Mouse (Mus musculus): ENCODE measurements around the gene Ccdc163. TPM values are rescaled to one million over a fixed set of nuclear protein-coding genes. Genes with fewer than 3 reads are reported as not detected.

Gene Ccdc163
- polyA plus RNA-seq, 1 experiment from 2014 or later: 13.2 TPM

GRCm38 (mm10) chr4:116729532-116729931 lies 21.2 kb downstream of the Ccdc163 start:
- Histone ChIP-seq H3K36me3 (no peaks in the 10 kb centered on the region), H3K9ac (no peak overlapping the region), H3K4me2 (no peak overlapping the region), H3K4me3 (no peak overlapping the region), H3K9me3 (replicated peaks) (no peaks in the 10 kb centered on the region), H3K27ac (no peak overlapping the region), H3K4me1 (replicated peaks) (0 out of 2 replicates have a peak, but pooled peaks cover 3% of the 10 kb centered on the region), H3K27me3 (no peaks in the 10 kb centered on the region)
- ATAC-seq (replicated peaks; ENCODE audit: insufficient number of reproducible peaks, insufficient read depth, low FRiP score, low read depth): no peak
- 92% methylated on average over 3 of the region's 3 CpGs for WGBS

- H3K4me3 ChIP-seq: no peak overlapping the region
- H3K9me3 ChIP-seq (replicated peaks): no peaks in the 10 kb centered on the region
- H3K27me3 ChIP-seq: no peaks in the 10 kb centered on the region
- no peak overlapping the region for H3K27ac ChIP-seq
- WGBS: 43% methylated on average over 9 of the region's 9 CpGs
- no peak for ATAC-seq (replicated peaks; ENCODE audit: insufficient number of reproducible peaks, insufficient read depth, low FRiP score, low read depth)
- H3K36me3 ChIP-seq: no peaks in the 10 kb centered on the region
- H3K4me2 ChIP-seq: no peak overlapping the region
- H3K9ac ChIP-seq: no peak overlapping the region
- H3K4me1 ChIP-seq (replicated peaks): 0 out of 2 replicates have a peak, but pooled peaks cover 3% of the 10 kb centered on the region
Observed at GRCm38 (mm10) chr4:116731077-116731476, 22.8 kb downstream of the Ccdc163 start.

DNA sequence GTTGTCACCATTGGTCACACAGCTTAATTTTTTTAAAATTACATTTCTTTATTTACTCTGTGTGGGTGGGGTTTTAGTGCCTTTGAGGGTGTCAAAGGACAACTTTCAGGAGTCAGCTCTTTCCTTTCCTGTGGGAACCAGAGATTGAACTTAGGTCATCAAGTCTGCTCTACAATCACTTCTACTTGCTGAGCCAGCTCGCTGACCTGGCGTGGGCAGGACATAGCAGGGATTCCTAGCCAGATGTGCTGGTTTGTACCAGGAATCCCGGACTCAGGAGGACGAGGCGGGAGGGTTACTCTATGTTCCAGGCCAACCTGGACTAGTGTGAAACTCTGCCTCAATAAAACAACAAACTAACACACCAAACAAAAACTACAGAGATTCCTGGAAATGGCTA lies 24.0 kb downstream of the Ccdc163 start:
- no peak for ATAC-seq (replicated peaks; ENCODE audit: insufficient number of reproducible peaks, insufficient read depth, low FRiP score, low read depth)
- H3K9ac ChIP-seq: no peak overlapping the region
- WGBS: 79% methylated on average over 5 of the region's 5 CpGs
- no peak overlapping the region for H3K4me2 ChIP-seq
- 0 out of 2 replicates have a peak, but pooled peaks cover 3% of the 10 kb centered on the region for H3K4me1 ChIP-seq (replicated peaks)
- no peak overlapping the region for H3K4me3 ChIP-seq
- no peaks in the 10 kb centered on the region for H3K9me3 ChIP-seq (replicated peaks)
- H3K27me3 ChIP-seq: no peaks in the 10 kb centered on the region
- H3K27ac ChIP-seq: no peak overlapping the region
- no peaks in the 10 kb centered on the region for H3K36me3 ChIP-seq

DNA sequence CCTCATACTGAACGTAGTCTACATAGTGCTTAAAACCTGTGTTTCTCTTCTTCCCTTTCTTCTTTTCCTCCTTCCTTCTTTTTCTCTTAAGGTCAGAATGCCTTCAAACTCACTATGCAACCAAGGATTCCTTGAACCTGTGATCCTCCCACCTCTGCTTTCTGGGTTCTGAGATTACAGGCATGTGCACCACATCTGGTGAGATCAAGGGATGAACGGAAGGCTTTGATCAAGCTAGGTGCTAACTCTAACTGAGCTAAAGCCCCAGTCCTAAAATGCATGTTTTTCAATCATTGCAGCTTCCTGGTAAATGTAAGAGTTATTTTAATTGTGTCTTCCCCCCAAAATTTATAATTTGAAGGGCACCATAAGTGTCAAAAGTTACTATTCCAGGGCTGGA lies 26.7 kb downstream of the Ccdc163 start:
- Histone ChIP-seq H3K4me2 (no peak overlapping the region), H3K36me3 (no peaks in the 10 kb centered on the region), H3K9ac (no peak overlapping the region), H3K9me3 (replicated peaks) (no peaks in the 10 kb centered on the region), H3K27ac (no peak overlapping the region), H3K4me3 (no peak overlapping the region), H3K27me3 (no peaks in the 10 kb centered on the region), H3K4me1 (replicated peaks) (0 out of 2 replicates have a peak, but pooled peaks cover 6% of the 10 kb centered on the region)
- 74% methylated on average over 2 of the region's 2 CpGs for WGBS
- ATAC-seq (replicated peaks; ENCODE audit: insufficient number of reproducible peaks, insufficient read depth, low FRiP score, low read depth): no peak

DNA sequence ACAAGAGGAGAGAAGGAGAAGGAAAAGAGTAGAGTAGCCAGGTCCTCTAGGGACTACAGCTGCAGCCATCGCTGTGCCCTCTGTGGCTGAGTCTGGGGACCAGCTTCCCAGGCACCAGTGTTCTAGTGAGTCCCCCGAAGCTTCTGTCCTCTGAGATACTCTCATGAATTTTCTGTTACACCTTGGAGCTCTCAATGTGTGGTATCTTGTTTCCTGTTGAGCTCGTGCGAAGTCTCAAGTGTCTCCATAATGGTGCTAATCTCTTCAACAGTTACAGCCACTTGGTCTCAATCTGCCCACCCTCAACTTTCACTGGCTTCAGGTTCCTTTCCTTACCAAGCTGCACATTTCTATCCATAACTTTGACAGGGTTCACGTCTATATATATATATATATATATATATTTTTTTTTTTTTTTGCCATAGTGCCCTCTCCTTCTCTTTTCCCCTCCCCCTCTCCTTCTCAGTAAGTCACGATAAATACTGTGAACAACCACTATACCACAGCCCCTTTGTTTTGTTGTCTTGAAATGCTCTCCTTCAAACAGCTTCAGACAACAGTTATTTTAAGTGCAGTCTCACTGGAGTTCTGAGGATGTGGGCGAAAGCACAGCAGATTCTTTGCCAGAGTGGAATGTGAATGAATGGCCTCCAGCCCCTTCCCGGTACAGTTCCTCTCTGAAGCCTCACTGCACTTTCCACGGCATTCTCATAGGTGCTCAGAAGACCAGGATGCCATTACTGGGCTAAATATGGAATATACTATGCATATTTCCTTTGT lies 30.9 kb downstream of the Ccdc163 start:
- no peak for ATAC-seq (replicated peaks; ENCODE audit: insufficient number of reproducible peaks, insufficient read depth, low FRiP score, low read depth)
- Histone ChIP-seq H3K36me3 (no peaks in the 10 kb centered on the region), H3K4me3 (no peak overlapping the region), H3K27me3 (no peaks in the 10 kb centered on the region), H3K4me2 (no peak overlapping the region), H3K9ac (no peak overlapping the region), H3K4me1 (replicated peaks) (0 out of 2 replicates have a peak, but pooled peaks cover 2% of the 10 kb centered on the region), H3K9me3 (replicated peaks) (no peaks in the 10 kb centered on the region), H3K27ac (no peak overlapping the region)
- WGBS: 52% methylated on average over 9 of the region's 9 CpGs

DNA sequence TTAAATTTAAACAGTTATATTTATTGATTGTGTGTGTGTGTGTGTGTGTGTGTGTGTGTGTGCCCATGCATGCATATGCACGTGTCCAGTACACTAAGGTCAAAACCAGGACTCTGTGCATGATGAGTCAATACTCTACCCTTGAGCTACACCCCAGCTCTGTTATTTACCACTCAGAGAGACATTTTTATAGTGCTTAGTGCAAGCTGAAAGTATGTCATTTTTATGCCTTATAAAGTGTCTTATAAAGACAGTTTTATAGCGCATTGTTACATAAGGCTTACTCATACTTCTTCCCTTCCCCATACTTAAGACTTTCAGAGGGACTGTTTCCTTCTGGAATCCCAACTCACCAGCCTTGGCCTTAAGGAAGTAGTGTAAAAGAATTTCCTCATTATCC lies 41.4 kb downstream of the Ccdc163 start:
- Histone ChIP-seq H3K4me2 (no peak overlapping the region), H3K36me3 (no peaks in the 10 kb centered on the region), H3K27ac (no peak overlapping the region), H3K27me3 (no peaks in the 10 kb centered on the region), H3K4me3 (no peak overlapping the region), H3K4me1 (replicated peaks) (no peaks in the 10 kb centered on the region), H3K9me3 (replicated peaks) (no peaks in the 10 kb centered on the region), H3K9ac (no peak overlapping the region)
- ATAC-seq (replicated peaks; ENCODE audit: insufficient number of reproducible peaks, insufficient read depth, low FRiP score, low read depth): no peak
- 80% methylated on average over 2 of the region's 2 CpGs for WGBS

DNA sequence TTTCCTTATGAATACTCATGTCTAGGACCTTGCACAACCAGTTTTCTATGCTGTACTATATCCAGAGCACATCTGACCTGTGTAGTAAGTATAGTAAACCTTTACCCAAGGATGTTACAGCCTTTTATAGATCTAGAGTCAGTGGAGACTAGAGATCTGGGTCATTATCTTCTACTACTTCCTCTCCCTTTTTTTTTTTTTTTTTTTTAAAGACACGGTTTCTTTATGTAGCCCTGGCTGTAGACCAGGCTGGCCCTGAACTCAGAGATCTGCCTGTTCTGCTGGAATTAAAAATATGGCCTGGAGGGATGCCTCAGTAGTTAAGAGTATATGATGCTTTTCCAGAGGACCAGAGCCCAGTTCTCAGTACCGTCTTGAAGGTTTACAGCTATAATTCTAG lies 53.6 kb downstream of the Ccdc163 start:
- Histone ChIP-seq H3K36me3 (no peaks in the 10 kb centered on the region), H3K27me3 (no peaks in the 10 kb centered on the region)
- 70% methylated on average over 2 of the region's 2 CpGs for WGBS

DNA sequence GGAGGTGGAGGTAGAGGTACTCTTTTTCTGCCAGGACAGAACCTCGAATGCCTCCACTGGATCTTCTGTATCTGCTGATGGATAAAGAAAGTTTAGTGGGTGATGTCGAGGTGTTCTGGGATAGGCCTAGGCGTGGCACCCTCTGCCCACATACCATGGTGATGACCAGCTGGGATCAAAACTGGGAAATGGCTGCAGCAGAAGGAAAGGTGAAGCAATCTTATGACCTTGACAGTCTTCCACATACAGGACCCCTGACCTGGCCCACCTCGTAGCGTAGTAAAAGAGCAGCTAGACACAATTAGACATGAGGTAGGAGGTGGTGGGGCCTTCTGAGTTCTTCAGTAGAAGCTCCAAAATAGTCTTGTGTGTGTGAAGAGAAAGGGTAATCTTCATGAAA lies 55.7 kb downstream of the Ccdc163 start:
- no peak overlapping the region for H3K9ac ChIP-seq
- 78% methylated on average over 5 of the region's 5 CpGs for WGBS
- no peaks in the 10 kb centered on the region for H3K9me3 ChIP-seq (replicated peaks)
- no peaks in the 10 kb centered on the region for H3K36me3 ChIP-seq
- H3K4me1 ChIP-seq (replicated peaks): no peaks in the 10 kb centered on the region
- no peaks in the 10 kb centered on the region for H3K27me3 ChIP-seq
- no peak for ATAC-seq (replicated peaks; ENCODE audit: insufficient number of reproducible peaks, insufficient read depth, low FRiP score, low read depth)
- H3K4me3 ChIP-seq: no peak overlapping the region
- H3K27ac ChIP-seq: no peak overlapping the region
- H3K4me2 ChIP-seq: no peak overlapping the region

More for the DNA sequence above, 53.6 kb downstream of the Ccdc163 start:
- Histone ChIP-seq H3K27ac (no peak overlapping the region), H3K4me2 (no peak overlapping the region), H3K9ac (no peak overlapping the region), H3K9me3 (replicated peaks) (no peaks in the 10 kb centered on the region), H3K4me1 (replicated peaks) (no peaks in the 10 kb centered on the region), H3K4me3 (no peak overlapping the region)
- no peak for ATAC-seq (replicated peaks; ENCODE audit: insufficient number of reproducible peaks, insufficient read depth, low FRiP score, low read depth)

- Histone ChIP-seq H3K27me3 (no peaks in the 10 kb centered on the region), H3K4me3 (no peak overlapping the region), H3K4me1 (replicated peaks) (no peaks in the 10 kb centered on the region), H3K4me2 (no peak overlapping the region), H3K9me3 (replicated peaks) (no peaks in the 10 kb centered on the region), H3K36me3 (no peaks in the 10 kb centered on the region), H3K27ac (no peak overlapping the region), H3K9ac (no peak overlapping the region)
- ATAC-seq (replicated peaks; ENCODE audit: insufficient number of reproducible peaks, insufficient read depth, low FRiP score, low read depth): no peak
- 77% methylated on average over 5 of the region's 5 CpGs for WGBS
Observed at GRCm38 (mm10) chr4:116768510-116768909, 60.2 kb downstream of the Ccdc163 start.

- Histone ChIP-seq H3K9ac (no peak overlapping the region), H3K27me3 (no peaks in the 10 kb centered on the region), H3K27ac (no peak overlapping the region), H3K4me2 (no peak overlapping the region), H3K9me3 (replicated peaks) (no peaks in the 10 kb centered on the region), H3K36me3 (no peaks in the 10 kb centered on the region), H3K4me1 (replicated peaks) (no peaks in the 10 kb centered on the region), H3K4me3 (no peak overlapping the region)
- ATAC-seq (replicated peaks; ENCODE audit: insufficient number of reproducible peaks, insufficient read depth, low FRiP score, low read depth): no peak
Observed at GRCm38 (mm10) chr4:116769060-116769459, 60.8 kb downstream of the Ccdc163 start.

DNA sequence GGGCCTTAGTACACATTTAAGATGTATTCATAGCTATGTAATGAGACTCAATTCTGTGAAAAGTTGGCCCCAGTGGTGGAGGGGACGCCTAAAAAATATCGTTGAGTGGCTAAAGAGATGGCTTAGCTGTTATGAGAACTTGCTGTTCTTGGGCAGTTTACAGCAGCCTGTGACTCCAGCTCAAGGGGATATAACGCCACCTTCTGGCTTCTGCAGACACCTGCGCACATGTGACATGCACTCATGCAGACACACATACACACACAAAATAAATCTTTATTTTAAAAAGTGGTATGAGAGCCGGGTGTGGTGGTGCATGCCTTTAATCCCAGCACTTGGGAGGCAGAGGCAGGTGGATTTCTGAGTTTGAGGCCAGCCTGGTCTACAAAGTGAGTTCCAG lies 68.1 kb downstream of the Ccdc163 start:
- H3K9ac ChIP-seq: no peak overlapping the region
- H3K36me3 ChIP-seq: no peaks in the 10 kb centered on the region
- H3K9me3 ChIP-seq (replicated peaks): no peaks in the 10 kb centered on the region
- H3K4me2 ChIP-seq: no peak overlapping the region
- H3K27ac ChIP-seq: no peak overlapping the region
- 82% methylated on average over 5 of the region's 5 CpGs for WGBS
- H3K4me1 ChIP-seq (replicated peaks): no peaks in the 10 kb centered on the region
- no peak overlapping the region for H3K4me3 ChIP-seq
- no peaks in the 10 kb centered on the region for H3K27me3 ChIP-seq
- ATAC-seq (replicated peaks; ENCODE audit: insufficient number of reproducible peaks, insufficient read depth, low FRiP score, low read depth): no peak

DNA sequence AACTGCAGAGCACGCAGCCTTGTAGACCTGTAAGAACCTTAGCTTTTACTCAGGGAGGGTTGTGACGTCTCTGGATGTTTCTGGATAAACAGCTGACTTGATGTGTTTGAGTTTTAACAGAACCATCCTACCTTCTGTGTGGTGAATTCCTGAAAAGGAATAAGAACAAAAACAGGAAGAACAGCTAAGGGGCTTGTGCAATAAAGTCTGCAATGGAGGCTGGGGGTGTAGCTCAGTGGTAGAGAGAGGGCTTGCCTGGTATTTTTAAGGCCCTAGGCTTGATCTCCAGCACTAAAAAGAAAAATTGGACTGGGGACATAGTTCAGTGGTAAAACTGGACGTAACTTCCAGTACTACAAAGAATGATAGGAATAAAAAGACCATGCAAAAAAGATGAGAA lies 68.8 kb downstream of the Ccdc163 start:
- no peak for ATAC-seq (replicated peaks; ENCODE audit: insufficient number of reproducible peaks, insufficient read depth, low FRiP score, low read depth)
- Histone ChIP-seq H3K27ac (no peak overlapping the region), H3K9me3 (replicated peaks) (no peaks in the 10 kb centered on the region), H3K27me3 (no peaks in the 10 kb centered on the region), H3K36me3 (no peaks in the 10 kb centered on the region), H3K4me1 (replicated peaks) (no peaks in the 10 kb centered on the region), H3K4me3 (no peak overlapping the region), H3K9ac (no peak overlapping the region), H3K4me2 (no peak overlapping the region)
- WGBS: 80% methylated on average over 3 of the region's 3 CpGs
